Mouse (Mus musculus) heart, embryonic 13.5 days (tissue): ENCODE measurements around the gene Dnajc17. TPM values are rescaled to one million over a fixed set of nuclear protein-coding genes. Genes with fewer than 3 reads are reported as not detected.

Experiments used
- ATAC-seq: fragments of 200-750 bp; cut with Nextera tagmentation; 2 replicates; pipeline ENCODE4 v1.8.0; 2017; ENCODE audit warnings: moderate TSS enrichment; ENCODE audit not compliant: insufficient number of reproducible peaks, low FRiP score, low TSS enrichment; ENCODE audit errors: extremely low read depth
- H3K27ac ChIP-seq: fragments of 300-500 bp; sonication (generic); replicated peaks from 2 replicates; pipeline ENCODE4 v1.5.1; 2015; ENCODE audit warnings: moderate library complexity, mild to moderate bottlenecking, inconsistent platforms
- H3K27me3 ChIP-seq: fragments of 300-500 bp; sonication (generic); replicated peaks from 2 replicates; pipeline ENCODE4 v1.6.1; 2015; ENCODE audit warnings: mild to moderate bottlenecking, inconsistent platforms
- H3K36me3 ChIP-seq: fragments of 300-500 bp; sonication (generic); 2 replicates; pipeline ENCODE4 v1.6.1; 2015; ENCODE audit warnings: mild to moderate bottlenecking, inconsistent platforms
- H3K4me1 ChIP-seq: fragments of 300-500 bp; sonication (generic); 2 replicates; pipeline ENCODE4 v1.6.1; 2015; ENCODE audit warnings: inconsistent platforms
- H3K4me2 ChIP-seq: fragments of 300-500 bp; sonication (generic); 2 replicates; pipeline ENCODE4 v1.6.1; 2015; ENCODE audit warnings: inconsistent platforms, mild to moderate bottlenecking, moderate library complexity
- H3K4me3 ChIP-seq: fragments of 300-500 bp; sonication (generic); 2 replicates; pipeline ENCODE4 v1.5.1; 2015; ENCODE audit warnings: moderate library complexity, mild to moderate bottlenecking, inconsistent platforms
- H3K9ac ChIP-seq: fragments of 300-500 bp; sonication (generic); 2 replicates; pipeline ENCODE4 v1.6.1; 2015; ENCODE audit warnings: inconsistent platforms, mild to moderate bottlenecking, moderate library complexity
- H3K9me3 ChIP-seq: fragments of 300-500 bp; sonication (generic); 2 replicates; pipeline ENCODE4 v1.6.1; 2016; ENCODE audit warnings: inconsistent platforms
- WGBS: fragments of 180-500 bp; shearing (Covaris S2); methylation state at CpG from one replicate; pipeline ENCODE4 v1.1.7; 2015; ENCODE audit warnings: mixed read lengths; 5-methylcytosine and 5-hydroxymethylcytosine counted together
- polyA plus RNA-seq: library from polyadenylated mRNA; unstranded; fragments of >200 nt; fragmentation: Nextera tagmentation; extraction: Ambion mirVana; gene quantifications from 2 replicates; pipeline ENCODE4 v1.2.1, GENCODE M21; 2015

Gene Dnajc17
- polyA plus RNA-seq, 1 experiment from 2014 or later, result 11.3 TPM

DNA sequence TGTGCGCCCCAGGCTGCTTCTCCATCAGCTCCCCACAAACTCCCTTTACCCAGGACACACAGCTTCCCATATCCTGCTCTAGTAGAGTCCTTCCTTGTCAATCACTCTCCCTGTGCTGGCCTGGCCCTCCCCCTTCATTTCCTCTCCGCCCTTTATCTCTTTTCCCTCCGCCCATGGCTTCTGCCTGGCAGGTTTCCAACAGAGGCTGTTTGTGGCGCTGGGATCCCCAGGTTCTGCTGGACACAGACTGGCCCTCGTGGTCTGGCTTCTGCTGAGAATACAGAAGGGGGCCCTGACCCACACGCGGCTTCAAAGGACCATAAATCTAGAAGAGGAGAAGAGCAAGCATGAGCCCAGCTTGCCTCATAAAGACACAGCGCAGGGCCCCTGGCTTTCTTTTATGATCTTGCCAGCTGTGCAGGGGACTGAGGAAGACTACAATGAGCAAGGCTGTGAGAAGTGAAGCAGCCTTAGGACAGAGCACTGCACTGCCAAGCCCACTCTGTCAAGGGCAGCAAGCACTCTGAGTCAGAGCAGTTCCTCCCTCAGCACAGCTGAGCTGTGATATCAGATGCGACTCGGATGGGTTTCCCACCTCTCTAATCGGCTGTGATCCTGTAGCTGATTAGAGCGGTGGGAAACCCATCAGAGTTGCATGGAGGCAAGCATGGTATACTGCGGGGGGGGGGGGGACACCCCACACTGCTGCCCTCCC, 35.6 kb downstream of the Dnajc17 start:
- peak; percentile 38; the same call in 1 of the 2 replicates for ATAC-seq
- H3K4me3 ChIP-seq, result peak overlapping the region; percentile 10; the same call in 1 of the 2 replicates
- peaks cover 23% of the 10 kb centered on the region for H3K27me3 ChIP-seq
- peak overlapping the region; percentile 49 for H3K27ac ChIP-seq
- H3K4me1 ChIP-seq, result peaks cover 36% of the 10 kb centered on the region
- H3K9ac ChIP-seq, result peak overlapping the region; percentile 71
- H3K4me2 ChIP-seq, result peak overlapping the region; percentile 56
- WGBS, result 8% methylated on average over 13 of the region's 13 CpGs
- no peaks in the 10 kb centered on the region for H3K9me3 ChIP-seq
- H3K36me3 ChIP-seq, result peaks cover 17% of the 10 kb centered on the region

DNA sequence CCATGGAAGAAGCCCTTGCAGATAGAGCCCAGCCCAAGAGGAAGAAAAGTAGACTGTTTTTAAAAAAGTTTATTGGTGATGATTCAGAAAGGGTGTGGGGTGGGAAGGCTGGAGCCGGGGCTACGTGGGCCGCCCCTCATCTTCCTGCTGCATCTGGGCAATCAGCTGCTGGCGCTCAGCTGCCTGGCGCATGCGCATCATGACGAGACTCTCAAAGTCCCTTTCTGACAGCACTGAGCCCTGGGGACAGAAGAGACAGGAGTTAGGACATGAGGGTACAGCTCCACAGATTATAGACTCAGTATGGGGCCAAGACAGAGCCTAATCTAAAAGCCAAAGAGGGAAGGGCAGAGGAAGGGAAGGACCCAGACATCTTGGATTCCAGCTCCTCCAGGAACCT, 36.1 kb downstream of the Dnajc17 start:
- ATAC-seq, result no peak
- H3K9ac ChIP-seq, result peak overlapping the region; percentile 71; the same call in 1 of the 2 replicates
- H3K4me3 ChIP-seq, result no peak overlapping the region
- H3K27me3 ChIP-seq, result peaks cover 28% of the 10 kb centered on the region
- H3K36me3 ChIP-seq, result 0 out of 2 replicates have a peak, but pooled peaks cover 12% of the 10 kb centered on the region
- peaks cover 40% of the 10 kb centered on the region for H3K4me1 ChIP-seq
- no peaks in the 10 kb centered on the region for H3K9me3 ChIP-seq
- 82% methylated on average over 7 of the region's 7 CpGs for WGBS
- H3K27ac ChIP-seq, result peak overlapping the region; percentile 49
- peak overlapping the region; percentile 56 for H3K4me2 ChIP-seq

DNA sequence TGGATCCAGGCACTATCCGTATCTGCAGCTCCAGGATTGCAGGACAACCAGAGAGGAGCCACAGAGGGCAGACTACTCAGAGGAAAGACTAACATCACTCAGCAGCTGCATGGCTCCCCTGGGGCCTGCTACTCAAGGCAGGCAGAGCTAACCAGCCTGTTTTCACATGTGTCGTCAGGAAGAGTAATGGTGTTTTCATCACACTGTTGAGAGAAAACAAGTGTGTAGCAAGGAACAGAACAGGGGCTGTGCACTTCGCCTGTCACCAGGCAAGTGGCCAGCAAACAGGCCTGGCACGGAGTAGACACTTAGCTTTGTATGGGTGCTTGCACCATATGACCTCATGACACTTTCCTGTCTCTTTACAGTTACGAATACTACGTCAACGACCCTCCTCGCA, 37.0 kb downstream of the Dnajc17 start:
- no peak overlapping the region for H3K27ac ChIP-seq
- WGBS, result 36% methylated on average over 8 of the region's 8 CpGs
- H3K9me3 ChIP-seq, result no peaks in the 10 kb centered on the region
- 0 out of 2 replicates have a peak, but pooled peaks cover 4% of the 10 kb centered on the region for H3K36me3 ChIP-seq
- H3K4me1 ChIP-seq, result peaks cover 47% of the 10 kb centered on the region
- no peak overlapping the region for H3K4me3 ChIP-seq
- H3K4me2 ChIP-seq, result no peak overlapping the region
- H3K9ac ChIP-seq, result peak overlapping the region; percentile 33; the same call in 1 of the 2 replicates
- ATAC-seq, result no peak
- peaks cover 35% of the 10 kb centered on the region for H3K27me3 ChIP-seq

DNA sequence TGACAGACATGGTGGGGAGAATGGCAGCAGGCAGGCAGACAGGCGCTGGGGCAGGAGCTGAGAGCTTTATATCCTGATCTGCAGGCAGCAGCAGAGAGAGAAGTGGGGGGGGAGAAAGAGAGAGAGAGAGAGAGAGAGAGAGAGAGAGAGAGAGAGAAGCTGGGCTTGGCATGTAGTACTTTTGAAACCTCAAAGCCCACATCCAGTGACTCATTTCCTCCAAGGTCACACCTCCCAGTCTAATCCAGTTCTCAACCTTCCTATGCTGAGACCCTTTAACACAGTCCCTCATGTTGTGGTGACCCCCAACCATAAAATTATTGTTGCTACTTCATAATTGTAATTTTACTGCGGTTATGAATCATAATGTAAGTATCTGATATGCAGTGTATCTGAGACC, 38.3 kb downstream of the Dnajc17 start:
- 72% methylated on average over 2 of the region's 2 CpGs for WGBS
- no peaks in the 10 kb centered on the region for H3K9me3 ChIP-seq
- peaks cover 49% of the 10 kb centered on the region for H3K4me1 ChIP-seq
- H3K9ac ChIP-seq, result no peak overlapping the region
- ATAC-seq, result no peak
- H3K36me3 ChIP-seq, result 0 out of 2 replicates have a peak, but pooled peaks cover 4% of the 10 kb centered on the region
- no peak overlapping the region for H3K4me3 ChIP-seq
- H3K27ac ChIP-seq, result no peak overlapping the region
- no peak overlapping the region for H3K4me2 ChIP-seq
- H3K27me3 ChIP-seq, result peaks cover 48% of the 10 kb centered on the region

DNA sequence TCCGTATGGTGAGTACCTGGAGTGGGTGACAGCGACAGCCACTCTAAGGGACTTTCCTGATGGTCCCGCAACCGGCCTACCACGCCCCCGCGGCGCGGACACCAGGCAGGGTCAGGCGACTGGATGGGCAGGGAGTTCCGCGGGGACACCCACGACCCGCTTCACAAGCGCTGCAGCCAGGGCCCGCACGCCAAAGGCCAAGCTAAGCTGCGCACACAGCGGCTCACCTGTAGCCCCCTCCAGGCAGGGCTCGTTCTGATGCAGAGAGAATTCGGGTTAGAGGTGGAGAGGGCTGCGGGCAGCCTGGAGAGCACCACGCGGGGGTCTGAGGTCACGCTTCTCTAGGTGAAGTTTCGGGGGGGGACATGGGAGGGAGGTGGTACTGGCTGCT, 40.7 kb downstream of the Dnajc17 start:
- Histone ChIP-seq H3K27ac (no peak overlapping the region), H3K4me2 (peak overlapping the region; percentile 98), H3K9ac (peak overlapping the region; percentile 80), H3K4me1 (peaks cover 31% of the 10 kb centered on the region), H3K36me3 (0 out of 2 replicates have a peak, but pooled peaks cover 4% of the 10 kb centered on the region), H3K27me3 (peaks cover 66% of the 10 kb centered on the region), H3K4me3 (peak overlapping the region; percentile 65), H3K9me3 (no peaks in the 10 kb centered on the region)
- WGBS, result 3% methylated on average over 26 of the region's 26 CpGs
- ATAC-seq, result no peak

DNA sequence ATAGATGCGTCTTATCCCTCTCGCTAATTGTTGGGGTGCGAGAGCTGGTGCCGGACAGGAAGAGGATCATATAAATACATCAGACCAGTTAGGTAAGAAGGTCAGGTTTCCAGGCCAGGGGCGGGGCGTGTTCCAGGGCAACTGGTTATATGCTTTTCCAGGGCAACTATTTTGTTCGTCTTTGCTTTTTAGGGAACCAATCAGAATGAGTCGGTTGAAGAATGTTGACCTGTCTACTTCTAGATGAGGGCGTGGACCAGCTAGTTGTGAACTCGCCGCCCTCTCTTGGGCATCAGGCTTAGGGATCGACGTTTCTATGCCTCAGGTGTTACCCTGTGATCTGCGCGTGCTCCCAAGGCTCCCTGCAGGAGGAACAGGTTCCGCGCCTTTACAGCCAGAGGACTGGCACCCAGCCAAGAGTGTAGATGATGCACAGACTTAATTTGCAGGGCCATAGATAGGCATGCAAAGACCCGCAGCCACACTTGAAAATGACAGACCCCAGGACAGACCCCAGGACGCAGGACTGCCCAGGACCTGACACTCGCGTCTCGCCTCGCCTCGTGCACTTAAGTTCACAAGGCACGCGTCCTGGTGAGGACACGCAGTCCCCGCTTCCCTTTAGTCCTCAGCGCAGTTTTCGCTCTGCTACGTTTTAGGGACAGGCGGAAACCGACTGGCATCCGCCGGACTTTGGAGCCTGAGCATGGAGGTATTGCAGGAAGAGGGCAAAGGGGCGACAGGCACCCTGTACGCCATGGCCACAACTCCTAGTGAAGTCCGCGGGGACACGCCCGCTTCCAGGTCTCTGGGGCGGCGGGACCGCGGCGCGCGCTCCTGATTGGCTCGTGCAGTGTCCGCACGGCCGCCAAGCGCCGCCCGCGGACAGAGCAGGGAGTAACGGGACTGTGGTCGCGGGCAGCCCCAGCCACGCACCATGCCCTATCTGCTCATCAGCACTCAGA, 41.4 kb downstream of the Dnajc17 start, which contains the start of gene Gchfr:
Gene Gchfr (plus strand): TSS at position 873 of the 965 bp plus-strand sequence.
- Histone ChIP-seq H3K9me3 (no peaks in the 10 kb centered on the region), H3K27ac (no peak within 1 kb of the TSS), H3K9ac (peak within 1 kb of the TSS; percentile 80), H3K36me3 (0 out of 2 replicates have a peak, but pooled peaks cover 4% of the 10 kb centered on the region), H3K27me3 (peaks cover 66% of the 10 kb centered on the region), H3K4me2 (peak within 1 kb of the TSS; percentile 98), H3K4me1 (peaks cover 24% of the 10 kb centered on the region), H3K4me3 (peak within 1 kb of the TSS; percentile 65)
- WGBS, result under 1% methylated on average over 60 of the region's 60 CpGs
- ATAC-seq, result peak; percentile 55

DNA sequence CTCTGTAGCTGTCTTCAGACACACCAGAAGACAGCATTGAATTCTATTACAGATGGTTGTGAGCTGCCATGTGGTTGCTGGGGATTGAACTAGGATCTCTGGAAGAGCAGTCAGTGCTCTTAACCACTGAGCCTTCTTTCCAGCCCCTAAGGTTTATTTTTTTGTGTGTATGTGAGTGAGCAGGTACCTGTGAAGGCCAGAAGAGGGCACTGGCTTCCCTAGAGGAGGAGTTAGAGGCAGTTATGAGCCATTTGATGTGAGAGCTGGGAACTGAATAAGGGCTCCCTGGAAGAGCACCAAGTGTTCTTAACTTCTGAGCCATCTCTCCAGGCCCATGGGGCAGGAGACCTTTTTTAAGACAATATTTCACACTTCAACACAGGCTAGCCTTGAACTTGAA, 43.2 kb downstream of the Dnajc17 start:
- H3K9ac ChIP-seq, result no peak overlapping the region
- no peak for ATAC-seq
- no peak overlapping the region for H3K27ac ChIP-seq
- H3K4me1 ChIP-seq, result peaks cover 25% of the 10 kb centered on the region
- no peaks in the 10 kb centered on the region for H3K9me3 ChIP-seq
- no peak overlapping the region for H3K4me3 ChIP-seq
- no peak overlapping the region for H3K4me2 ChIP-seq
- no peaks in the 10 kb centered on the region for H3K36me3 ChIP-seq
- peaks cover 66% of the 10 kb centered on the region for H3K27me3 ChIP-seq

DNA sequence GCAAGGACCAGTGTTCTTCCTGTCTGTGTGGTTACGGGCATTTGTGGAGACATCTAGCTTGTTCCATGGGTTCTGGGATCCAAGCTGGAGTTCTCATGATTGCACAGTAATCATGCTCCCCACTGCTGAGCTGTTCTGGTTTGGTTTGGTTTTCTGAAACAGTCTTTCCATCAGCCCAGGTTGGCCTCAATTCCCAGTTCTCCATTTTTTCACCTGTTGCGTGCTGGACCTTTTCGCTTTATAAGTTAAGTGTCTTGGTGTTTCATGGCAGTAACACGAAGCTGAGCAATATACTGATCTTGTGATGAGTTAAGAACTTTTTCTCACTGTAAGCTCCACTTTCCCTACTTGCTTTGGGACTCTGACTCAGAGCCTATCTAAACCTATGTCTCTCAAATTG, 44.6 kb downstream of the Dnajc17 start:
- WGBS, result 82% methylated on average over 4 of the region's 4 CpGs
- no peak for ATAC-seq

DNA sequence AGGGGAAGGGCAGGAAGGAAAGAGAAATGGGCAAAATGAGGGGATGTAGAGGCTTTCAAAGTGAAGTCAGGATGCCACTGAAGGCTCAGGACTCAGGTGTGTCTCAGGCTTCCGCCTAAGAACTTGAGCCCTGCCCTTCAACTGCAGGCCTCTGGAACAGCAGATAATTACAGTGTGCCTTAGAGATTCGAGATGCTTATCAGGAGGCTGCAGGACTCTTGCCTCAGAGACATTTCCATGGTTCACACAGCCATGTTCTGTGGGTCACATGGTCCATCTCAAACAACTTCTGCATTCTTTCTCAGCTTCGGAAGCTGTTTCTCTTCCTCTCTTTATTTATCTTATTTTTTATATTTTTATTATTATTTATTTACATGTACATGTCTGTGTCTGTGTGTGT, 45.5 kb downstream of the Dnajc17 start:
- Histone ChIP-seq H3K27ac (no peak overlapping the region), H3K9me3 (no peaks in the 10 kb centered on the region), H3K4me2 (no peak overlapping the region), H3K9ac (no peak overlapping the region), H3K4me1 (peaks cover 24% of the 10 kb centered on the region), H3K36me3 (no peaks in the 10 kb centered on the region), H3K4me3 (no peak overlapping the region), H3K27me3 (peaks cover 47% of the 10 kb centered on the region)
- no peak for ATAC-seq
- 71% methylated on average over 3 of the region's 3 CpGs for WGBS

More for the DNA sequence above, 44.6 kb downstream of the Dnajc17 start:
- Histone ChIP-seq H3K4me1 (peaks cover 25% of the 10 kb centered on the region), H3K27me3 (peaks cover 56% of the 10 kb centered on the region), H3K27ac (no peak overlapping the region), H3K9me3 (no peaks in the 10 kb centered on the region), H3K9ac (no peak overlapping the region), H3K4me2 (no peak overlapping the region), H3K36me3 (no peaks in the 10 kb centered on the region), H3K4me3 (no peak overlapping the region)

DNA sequence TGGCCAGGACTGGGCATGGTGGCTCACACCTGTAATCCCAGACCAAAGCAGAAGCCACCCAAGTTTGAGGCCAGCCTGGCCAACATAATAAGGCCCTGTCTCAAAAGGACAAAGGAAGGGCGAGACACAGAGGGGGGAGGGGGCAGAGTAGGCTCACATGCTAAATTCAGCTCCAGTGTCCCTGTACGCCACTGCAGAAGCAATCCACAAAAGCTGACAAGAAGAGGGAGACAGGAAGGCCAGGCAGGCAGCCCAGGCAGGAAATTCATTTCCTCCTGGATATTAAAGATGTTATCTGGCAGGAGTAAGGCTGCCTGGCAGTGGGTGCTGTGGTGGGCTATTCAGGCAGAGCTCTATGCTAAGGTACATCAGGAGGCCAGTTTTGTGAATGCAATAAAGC, 47.3 kb downstream of the Dnajc17 start:
- 16% methylated on average over 2 of the region's 2 CpGs for WGBS
- peak overlapping the region; percentile 46 for H3K27ac ChIP-seq
- H3K4me1 ChIP-seq, result peaks cover 15% of the 10 kb centered on the region
- H3K4me2 ChIP-seq, result no peak overlapping the region
- no peaks in the 10 kb centered on the region for H3K9me3 ChIP-seq
- H3K9ac ChIP-seq, result peak overlapping the region; percentile 44
- no peak overlapping the region for H3K4me3 ChIP-seq
- H3K27me3 ChIP-seq, result peaks cover 31% of the 10 kb centered on the region
- no peak for ATAC-seq
- no peaks in the 10 kb centered on the region for H3K36me3 ChIP-seq

DNA sequence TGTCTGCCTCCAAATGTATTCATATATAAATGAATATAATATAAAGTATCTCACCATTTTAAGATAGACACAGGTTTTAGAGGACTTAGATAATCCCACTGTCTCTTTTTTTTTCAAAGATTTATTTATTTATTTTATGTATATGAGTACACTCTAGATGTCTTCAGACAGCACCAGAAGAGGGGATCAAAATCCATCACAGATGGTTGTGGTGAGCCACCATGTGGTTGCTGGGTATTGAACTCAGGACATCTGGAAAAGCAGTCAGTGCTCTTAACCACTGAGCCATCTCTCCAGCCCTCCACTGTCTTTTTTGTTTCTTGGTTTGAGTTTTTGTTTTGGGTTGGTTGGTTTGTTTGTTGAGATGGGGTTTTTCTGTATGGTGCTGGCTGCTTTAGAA, 50.8 kb downstream of the Dnajc17 start:
- H3K9ac ChIP-seq, result no peak overlapping the region
- H3K36me3 ChIP-seq, result peaks cover 16% of the 10 kb centered on the region
- 0 out of 2 replicates have a peak overlapping the region, but pooled peaks have one; percentile 99 for H3K4me3 ChIP-seq
- H3K9me3 ChIP-seq, result no peaks in the 10 kb centered on the region
- peak overlapping the region; percentile 95; the same call in 1 of the 2 replicates for H3K4me2 ChIP-seq
- H3K27ac ChIP-seq, result no peak overlapping the region
- H3K27me3 ChIP-seq, result no peaks in the 10 kb centered on the region
- ATAC-seq, result no peak
- peaks cover 32% of the 10 kb centered on the region for H3K4me1 ChIP-seq
